Mouse (Mus musculus) erythroblast, embryonic 14.5 days (primary cell): Measurements from ENCODE around the gene Nhsl2.

Experiments used
- GATA1 ChIP-seq: IDR thresholded peaks from 2 replicates; pipeline ENCODE4 v1.6.1; 2012; ENCODE audit warnings: low read length, inconsistent platforms, mixed read lengths
- TAL1 ChIP-seq: IDR thresholded peaks from 3 replicates; pipeline ENCODE4 v1.6.1; 2012; ENCODE audit warnings: low read length, inconsistent platforms, mixed read lengths

GRCm38 (mm10) chrX:102033566-102033965 is 184.4 kb downstream of the Nhsl2 start:
- TF ChIP-seq GATA1 = no peak
- no peak for TF ChIP-seq TAL1
